ENCODE assay signal across 14 mouse cellular contexts in the genomic region with DNA sequence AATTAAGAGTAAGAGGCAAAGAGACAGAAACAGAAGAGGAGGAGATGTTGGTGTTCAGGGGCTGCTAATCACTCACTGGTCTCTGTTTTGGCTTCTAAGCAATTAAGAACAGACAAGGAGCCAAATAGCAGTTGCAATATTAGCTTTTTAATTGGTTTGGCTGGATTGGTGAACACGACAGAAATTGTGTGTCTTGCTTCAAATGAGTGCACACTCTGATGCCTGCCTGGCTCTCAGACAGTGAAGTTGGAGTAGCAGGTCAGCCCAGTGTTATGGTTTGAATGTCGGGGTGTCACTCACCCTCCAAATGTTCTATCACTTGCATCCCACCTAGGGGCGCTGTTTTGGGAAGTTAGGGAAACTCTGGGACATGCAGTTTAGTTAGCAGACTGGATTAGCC.
"Had no signal": no experiment of that assay in that cellular context is flagged by ENCODE, and none has a peak within 500 bp of the region (broad histone marks: within the 10 kb centered on the region; RNA-seq: fewer than 3 reads in every experiment).

No protein-coding gene starts in this region.

- H3K4me1 ChIP-seq: liver, embryonic 13.5 days had no signal

- H3K4me3 ChIP-seq: liver, embryonic 13.5 days; midbrain, embryonic 13.5 days had no signal

- H3K4me2 ChIP-seq: liver, embryonic 13.5 days; lung, embryonic 14.5 days; midbrain, embryonic 13.5 days had no signal

- H3K9me3 ChIP-seq: liver, embryonic 13.5 days; midbrain, embryonic 13.5 days had no signal

- H3K27me3 ChIP-seq: liver, embryonic 13.5 days had no signal

- DNase-seq: kidney, adult 18-20 months; kidney, adult 9 months; kidney, postnatal 14 days; kidney, postnatal 4 days; liver, embryonic 13.5 days; lung, embryonic 14.5 days; thymus, adult 2 months; thymus, postnatal 14 days; thymus, postnatal 4 days had no signal

- H3K9ac ChIP-seq: liver, embryonic 13.5 days; lung, embryonic 14.5 days; midbrain, embryonic 13.5 days had no signal

- ATAC-seq: lung, postnatal 0 days; midbrain, embryonic 13.5 days; midbrain, embryonic 16.5 days had no signal

- H3K36me3 ChIP-seq: liver, embryonic 13.5 days; midbrain, embryonic 13.5 days had no signal

- H3K27ac ChIP-seq: liver, embryonic 13.5 days; macrophage; midbrain, embryonic 13.5 days; stomach, postnatal 0 days had no signal
